Mouse (Mus musculus): Measurements from ENCODE around the gene Scn10a. TPM values are rescaled to one million over a fixed set of nuclear protein-coding genes. Genes with fewer than 3 reads are reported as not detected.

Scn10a gene
- polyA plus RNA-seq, 1 experiment from 2014 or later, result not detected

DNA sequence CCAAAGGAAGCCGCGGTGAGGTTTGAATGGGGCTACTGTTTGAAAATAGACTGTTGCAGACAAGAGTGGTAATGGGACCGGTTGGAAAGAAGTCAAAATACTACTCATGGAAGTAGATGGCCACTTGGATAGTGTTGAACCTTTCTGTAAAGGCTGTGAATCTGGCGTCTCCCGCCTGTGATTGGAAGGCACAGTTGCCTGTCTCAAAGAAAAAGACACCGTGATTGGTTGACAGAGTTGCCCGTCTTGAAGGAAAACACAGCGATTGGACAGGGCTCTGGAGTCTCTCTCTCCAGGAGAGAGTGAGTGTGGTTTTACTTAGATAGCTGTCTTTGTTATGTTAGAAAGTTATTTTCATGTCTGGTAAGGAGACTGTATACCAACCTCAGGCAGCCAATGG is 121.8 kb downstream of the Scn10a start:
- Histone ChIP-seq H3K4me2 (ENCODE audit: low read length) (no peak overlapping the region), H3K27me3 (ENCODE audit: control insufficient read depth, insufficient read depth, low read depth, low read length) (no peaks in the 10 kb centered on the region), H3K4me3 (ENCODE audit: low read depth, low read length) (no peak overlapping the region), H3K27ac (ENCODE audit: low read length) (no peak overlapping the region), H3K4me1 (ENCODE audit: control insufficient read depth, insufficient read depth, low read length) (no peaks in the 10 kb centered on the region), H3K9ac (ENCODE audit: low read depth, low read length) (no peak overlapping the region), H3K9me3 (replicated peaks; ENCODE audit: control insufficient read depth, low read length, poor library complexity, severe bottlenecking) (no peaks in the 10 kb centered on the region), H3K36me3 (ENCODE audit: control insufficient read depth, insufficient read depth, low read length) (no peaks in the 10 kb centered on the region)
- no peak for ATAC-seq
- 84% methylated on average over 8 of the region's 8 CpGs for WGBS

DNA sequence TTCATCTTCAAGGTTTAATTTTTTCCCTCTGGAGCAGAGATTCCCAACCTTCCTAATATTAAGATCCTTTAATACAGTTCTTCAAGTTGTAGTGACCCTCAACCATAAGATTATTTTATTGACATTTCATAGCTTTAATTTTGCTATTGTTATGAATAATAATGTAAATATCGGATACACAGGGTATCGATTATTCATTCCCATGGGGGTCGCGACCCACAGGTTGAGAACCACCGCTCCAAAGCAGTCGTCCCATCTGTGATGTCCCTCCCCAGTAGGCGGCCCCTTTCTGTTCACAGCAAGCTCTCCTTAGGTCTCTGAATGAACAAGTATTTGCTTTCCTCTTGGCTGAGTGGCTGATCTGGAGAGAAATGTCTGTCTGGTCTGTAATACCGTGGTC is 129.5 kb downstream of the Scn10a start:
- 88% methylated on average over 8 of the region's 8 CpGs for WGBS
- Histone ChIP-seq H3K27me3 (ENCODE audit: control insufficient read depth, insufficient read depth, low read depth, low read length) (peaks cover 14% of the 10 kb centered on the region), H3K9ac (ENCODE audit: low read depth, low read length) (no peak overlapping the region), H3K4me2 (ENCODE audit: low read length) (no peak overlapping the region), H3K4me1 (ENCODE audit: control insufficient read depth, insufficient read depth, low read length) (no peaks in the 10 kb centered on the region), H3K4me3 (ENCODE audit: low read depth, low read length) (no peak overlapping the region), H3K36me3 (ENCODE audit: control insufficient read depth, insufficient read depth, low read length) (no peaks in the 10 kb centered on the region), H3K9me3 (replicated peaks; ENCODE audit: control insufficient read depth, low read length, poor library complexity, severe bottlenecking) (no peaks in the 10 kb centered on the region), H3K27ac (ENCODE audit: low read length) (no peak overlapping the region)
- ATAC-seq, result no peak

DNA sequence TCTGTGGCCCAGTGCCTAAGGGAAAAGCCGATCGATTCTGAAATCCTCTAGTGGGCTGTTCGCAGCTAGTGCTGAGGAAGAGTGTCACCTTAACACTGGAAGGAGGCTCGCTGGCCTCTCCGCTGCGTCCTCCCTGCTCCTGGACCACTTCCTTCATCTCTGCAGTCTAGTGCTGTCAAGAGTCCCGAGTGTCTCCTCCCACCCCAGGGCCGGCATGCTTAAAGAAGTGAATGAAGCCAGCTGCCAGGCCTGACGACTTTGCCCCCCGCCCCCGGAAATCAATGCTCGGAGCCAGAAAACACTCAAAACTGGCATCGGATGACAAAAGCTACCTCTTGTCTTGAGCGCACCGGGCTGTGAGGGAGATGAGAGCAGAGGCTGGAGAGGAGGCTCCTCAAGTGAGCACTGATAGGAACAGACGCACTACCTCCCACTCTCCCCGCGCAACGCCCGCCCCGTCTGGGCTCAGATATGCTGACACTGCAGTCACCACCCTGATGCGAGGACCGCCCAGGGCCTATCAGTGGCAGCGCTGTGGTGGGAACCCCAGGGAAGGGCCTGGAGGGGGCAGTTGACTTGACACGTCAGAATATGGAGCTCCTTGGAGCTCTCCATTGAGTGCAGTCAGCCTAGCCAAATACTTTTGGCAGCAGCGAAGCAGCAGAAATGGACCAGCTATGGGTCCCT is 130.2 kb downstream of the Scn10a start:
- ATAC-seq, result no peak
- Histone ChIP-seq H3K27me3 (ENCODE audit: control insufficient read depth, insufficient read depth, low read depth, low read length) (peaks cover 14% of the 10 kb centered on the region), H3K4me2 (ENCODE audit: low read length) (no peak overlapping the region)

DNA sequence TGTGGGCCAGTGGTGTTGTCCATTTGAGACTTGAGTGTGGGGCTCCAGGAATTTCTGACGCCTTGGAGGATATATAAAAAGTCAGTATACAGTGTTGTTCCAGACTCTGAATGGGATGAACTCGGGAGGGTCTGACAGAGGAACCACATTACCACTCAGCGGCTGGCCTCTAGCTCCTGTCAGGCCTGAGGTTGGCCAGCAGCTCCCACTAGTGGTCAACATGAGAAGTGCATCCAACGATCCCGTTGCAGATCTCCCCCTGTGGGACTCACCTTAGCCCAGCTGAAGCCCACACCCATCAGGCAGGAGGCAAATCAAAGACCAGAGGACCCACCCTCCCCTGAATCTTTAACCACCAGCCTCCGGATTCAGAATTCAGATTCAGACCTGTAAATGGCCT is 138.5 kb downstream of the Scn10a start:
- no peak overlapping the region for H3K27ac ChIP-seq (ENCODE audit: low read length)
- no peaks in the 10 kb centered on the region for H3K9me3 ChIP-seq (replicated peaks; ENCODE audit: control insufficient read depth, low read length, poor library complexity, severe bottlenecking)
- under 1% methylated on average over 6 of the region's 6 CpGs for WGBS
- H3K4me3 ChIP-seq (ENCODE audit: low read depth, low read length), result no peak overlapping the region
- peak; percentile 45; the same call in 1 of the 2 replicates for ATAC-seq
- H3K4me1 ChIP-seq (ENCODE audit: control insufficient read depth, insufficient read depth, low read length), result peaks cover 10% of the 10 kb centered on the region
- no peak overlapping the region for H3K9ac ChIP-seq (ENCODE audit: low read depth, low read length)
- H3K36me3 ChIP-seq (ENCODE audit: control insufficient read depth, insufficient read depth, low read length), result no peaks in the 10 kb centered on the region
- peaks cover 56% of the 10 kb centered on the region for H3K27me3 ChIP-seq (ENCODE audit: control insufficient read depth, insufficient read depth, low read depth, low read length)
- no peak overlapping the region for H3K4me2 ChIP-seq (ENCODE audit: low read length)

More for the DNA sequence above, 130.2 kb downstream of the Scn10a start:
- WGBS, result 46% methylated on average over 26 of the region's 26 CpGs
- Histone ChIP-seq H3K4me3 (ENCODE audit: low read depth, low read length) (no peak overlapping the region), H3K9ac (ENCODE audit: low read depth, low read length) (no peak overlapping the region), H3K4me1 (ENCODE audit: control insufficient read depth, insufficient read depth, low read length) (no peaks in the 10 kb centered on the region), H3K27ac (ENCODE audit: low read length) (no peak overlapping the region), H3K36me3 (ENCODE audit: control insufficient read depth, insufficient read depth, low read length) (no peaks in the 10 kb centered on the region), H3K9me3 (replicated peaks; ENCODE audit: control insufficient read depth, low read length, poor library complexity, severe bottlenecking) (no peaks in the 10 kb centered on the region)

DNA sequence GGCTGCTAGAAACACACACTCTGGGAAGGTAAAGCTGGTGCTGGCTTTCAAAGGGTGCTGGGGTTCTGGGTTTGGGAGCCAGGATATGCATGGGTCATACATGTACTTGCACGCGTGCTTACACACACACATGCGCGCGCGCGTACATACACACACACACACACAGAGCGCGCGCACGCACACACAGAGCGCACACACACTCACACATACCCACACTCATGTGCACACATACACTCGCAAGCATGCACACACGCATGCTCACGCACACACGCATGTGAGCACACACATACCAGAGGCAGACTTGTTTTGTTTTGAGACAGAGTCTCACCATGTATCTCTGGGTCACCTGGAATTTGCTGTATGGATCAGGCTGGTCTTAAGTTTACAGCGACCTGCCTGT is 138.9 kb downstream of the Scn10a start:
- ATAC-seq, result no peak
- H3K27ac ChIP-seq (ENCODE audit: low read length), result no peak overlapping the region
- H3K9ac ChIP-seq (ENCODE audit: low read depth, low read length), result no peak overlapping the region
- H3K4me2 ChIP-seq (ENCODE audit: low read length), result no peak overlapping the region
- H3K9me3 ChIP-seq (replicated peaks; ENCODE audit: control insufficient read depth, low read length, poor library complexity, severe bottlenecking), result no peaks in the 10 kb centered on the region
- no peaks in the 10 kb centered on the region for H3K36me3 ChIP-seq (ENCODE audit: control insufficient read depth, insufficient read depth, low read length)
- 92% methylated on average over 17 of the region's 17 CpGs for WGBS
- no peak overlapping the region for H3K4me3 ChIP-seq (ENCODE audit: low read depth, low read length)
- H3K27me3 ChIP-seq (ENCODE audit: control insufficient read depth, insufficient read depth, low read depth, low read length), result peaks cover 61% of the 10 kb centered on the region
- peaks cover 10% of the 10 kb centered on the region for H3K4me1 ChIP-seq (ENCODE audit: control insufficient read depth, insufficient read depth, low read length)

DNA sequence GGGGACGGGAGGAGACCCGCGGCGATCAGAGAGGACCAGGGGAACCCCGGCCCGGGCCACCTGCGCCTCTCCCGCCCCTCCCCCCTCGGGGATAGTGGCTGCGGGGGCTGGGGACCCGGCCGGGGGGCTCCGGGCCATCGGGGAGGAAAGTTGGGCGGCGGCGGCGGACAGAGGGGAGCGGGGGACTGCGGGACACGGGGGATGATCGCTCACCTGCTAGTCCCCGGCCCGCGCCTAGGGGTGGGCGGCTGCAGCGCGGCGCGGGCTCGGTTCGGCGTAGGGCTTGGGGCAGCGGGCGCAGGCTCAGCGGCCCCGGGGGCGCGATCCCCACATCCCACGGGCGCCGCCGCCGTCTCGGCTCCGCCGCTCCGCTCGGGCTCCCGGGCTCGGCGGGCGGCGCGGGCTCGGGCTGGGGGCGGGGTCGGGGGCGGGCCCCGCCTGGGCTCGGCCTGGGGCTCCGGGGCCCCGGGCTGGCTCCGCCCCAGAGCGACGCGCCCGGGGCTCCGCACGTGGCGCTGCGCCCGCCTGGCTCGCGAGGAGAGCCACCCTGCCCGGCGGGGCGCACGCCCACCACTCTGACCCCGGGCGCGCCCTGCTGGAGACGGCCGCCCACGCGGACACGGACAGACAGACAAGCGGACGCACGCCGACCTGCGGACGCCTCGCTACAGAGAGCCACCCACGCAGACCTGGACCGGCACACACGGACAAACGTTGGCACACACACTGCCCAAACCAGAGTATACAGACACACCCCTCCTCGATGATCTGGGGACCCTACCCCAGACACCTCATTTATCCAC is 140.3 kb downstream of the Scn10a start, which contains the start of gene Scn5a:
Gene Scn5a, minus strand, starts transcription at position 381 of the 803 bp plus-strand sequence.
- Histone ChIP-seq H3K4me2 (ENCODE audit: low read length) (peak within 1 kb of the TSS; percentile 78), H3K9ac (ENCODE audit: low read depth, low read length) (peak within 1 kb of the TSS; percentile 35), H3K9me3 (replicated peaks; ENCODE audit: control insufficient read depth, low read length, poor library complexity, severe bottlenecking) (no peaks in the 10 kb centered on the region), H3K4me3 (ENCODE audit: low read depth, low read length) (peak within 1 kb of the TSS; percentile 49), H3K4me1 (ENCODE audit: control insufficient read depth, insufficient read depth, low read length) (peaks cover 10% of the 10 kb centered on the region), H3K36me3 (ENCODE audit: control insufficient read depth, insufficient read depth, low read length) (no peaks in the 10 kb centered on the region), H3K27ac (ENCODE audit: low read length) (no peak within 1 kb of the TSS), H3K27me3 (ENCODE audit: control insufficient read depth, insufficient read depth, low read depth, low read length) (peaks cover 75% of the 10 kb centered on the region)
- under 1% methylated on average over 53 of the region's 99 CpGs for WGBS
- ATAC-seq, result peak; percentile 46; the same call in 1 of the 2 replicates

DNA sequence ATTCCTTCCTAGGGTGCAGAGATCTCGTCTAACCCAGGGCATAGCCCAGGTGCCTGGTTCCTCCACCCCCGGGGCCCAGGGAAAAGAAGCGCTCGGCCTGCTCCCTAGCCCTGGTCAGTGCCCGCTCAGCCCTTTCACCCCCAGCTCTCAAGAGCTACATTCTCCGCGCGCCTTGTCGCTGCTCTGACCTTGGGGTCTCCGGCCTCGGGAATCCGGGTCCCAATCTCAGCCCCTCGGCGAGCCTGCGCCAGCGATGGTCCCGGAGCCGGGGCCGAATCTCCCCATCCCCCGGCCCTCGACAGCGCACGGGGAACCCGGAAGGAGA is 140.8 kb downstream of the Scn10a start:
- peaks cover 10% of the 10 kb centered on the region for H3K4me1 ChIP-seq (ENCODE audit: control insufficient read depth, insufficient read depth, low read length)
- no peaks in the 10 kb centered on the region for H3K36me3 ChIP-seq (ENCODE audit: control insufficient read depth, insufficient read depth, low read length)
- H3K27ac ChIP-seq (ENCODE audit: low read length), result no peak overlapping the region
- H3K9me3 ChIP-seq (replicated peaks; ENCODE audit: control insufficient read depth, low read length, poor library complexity, severe bottlenecking), result no peaks in the 10 kb centered on the region
- H3K27me3 ChIP-seq (ENCODE audit: control insufficient read depth, insufficient read depth, low read depth, low read length), result peaks cover 77% of the 10 kb centered on the region
- H3K9ac ChIP-seq (ENCODE audit: low read depth, low read length), result peak overlapping the region; percentile 35
- no peak for ATAC-seq
- H3K4me2 ChIP-seq (ENCODE audit: low read length), result peak overlapping the region; percentile 78
- WGBS, result under 1% methylated on average over 22 of the region's 24 CpGs
- H3K4me3 ChIP-seq (ENCODE audit: low read depth, low read length), result peak overlapping the region; percentile 49

DNA sequence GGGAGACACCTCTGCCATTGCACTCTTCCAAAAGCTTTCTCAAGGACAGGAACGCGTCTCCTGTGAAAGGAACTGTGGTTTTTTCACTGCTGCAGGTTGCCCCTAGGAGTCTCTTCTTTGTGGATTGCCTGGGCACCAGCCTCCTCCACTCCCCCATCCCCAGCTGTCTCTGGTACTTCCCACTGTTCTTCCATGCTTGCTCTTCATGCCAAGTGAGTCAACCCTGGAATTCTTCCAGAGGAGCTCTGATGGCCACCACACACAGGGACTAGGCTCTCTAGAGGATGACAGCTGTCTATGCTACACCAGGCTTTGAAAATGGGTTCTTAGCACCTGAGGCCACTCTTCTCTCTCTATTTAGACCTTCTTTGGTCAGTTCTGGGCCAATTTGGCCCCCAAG is 142.1 kb downstream of the Scn10a start:
- H3K9me3 ChIP-seq (replicated peaks; ENCODE audit: control insufficient read depth, low read length, poor library complexity, severe bottlenecking), result no peaks in the 10 kb centered on the region
- no peak overlapping the region for H3K4me3 ChIP-seq (ENCODE audit: low read depth, low read length)
- H3K4me1 ChIP-seq (ENCODE audit: control insufficient read depth, insufficient read depth, low read length), result peaks cover 15% of the 10 kb centered on the region
- H3K4me2 ChIP-seq (ENCODE audit: low read length), result no peak overlapping the region
- no peak overlapping the region for H3K27ac ChIP-seq (ENCODE audit: low read length)
- peaks cover 77% of the 10 kb centered on the region for H3K27me3 ChIP-seq (ENCODE audit: control insufficient read depth, insufficient read depth, low read depth, low read length)
- no peak for ATAC-seq
- no peaks in the 10 kb centered on the region for H3K36me3 ChIP-seq (ENCODE audit: control insufficient read depth, insufficient read depth, low read length)
- no peak overlapping the region for H3K9ac ChIP-seq (ENCODE audit: low read depth, low read length)
- WGBS, result 77% methylated on average over 2 of the region's 2 CpGs

DNA sequence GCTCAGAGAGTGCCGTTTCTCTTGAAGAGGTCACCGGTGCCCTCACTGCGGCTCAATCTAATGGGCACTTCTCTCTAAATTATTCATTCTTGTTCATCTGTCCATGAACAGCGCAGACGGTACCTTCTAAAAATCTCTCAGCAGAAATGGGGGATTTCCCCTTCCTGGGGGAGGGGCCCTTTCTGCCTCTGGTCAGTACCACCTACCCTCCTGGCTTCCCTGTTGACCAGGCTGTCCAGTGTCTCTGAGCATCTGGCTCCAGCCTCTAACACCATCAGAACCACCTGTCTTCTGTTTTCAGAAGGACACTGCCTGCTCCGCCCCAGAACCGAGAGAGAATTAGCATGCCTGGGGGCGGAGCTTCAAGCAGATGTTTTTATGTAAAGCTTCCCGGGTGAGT is 143.4 kb downstream of the Scn10a start:
- Histone ChIP-seq H3K36me3 (ENCODE audit: control insufficient read depth, insufficient read depth, low read length) (no peaks in the 10 kb centered on the region), H3K9me3 (replicated peaks; ENCODE audit: control insufficient read depth, low read length, poor library complexity, severe bottlenecking) (no peaks in the 10 kb centered on the region), H3K4me1 (ENCODE audit: control insufficient read depth, insufficient read depth, low read length) (peaks cover 25% of the 10 kb centered on the region), H3K9ac (ENCODE audit: low read depth, low read length) (no peak overlapping the region), H3K4me3 (ENCODE audit: low read depth, low read length) (no peak overlapping the region), H3K27me3 (ENCODE audit: control insufficient read depth, insufficient read depth, low read depth, low read length) (peaks cover 75% of the 10 kb centered on the region), H3K4me2 (ENCODE audit: low read length) (no peak overlapping the region), H3K27ac (ENCODE audit: low read length) (no peak overlapping the region)
- WGBS, result 53% methylated on average over 9 of the region's 9 CpGs
- ATAC-seq, result no peak

Data from midbrain, embryonic 16.5 days (tissue).